Mouse (Mus musculus): ENCODE data around the gene Asic2. TPM values are rescaled to one million over a fixed set of nuclear protein-coding genes. Genes with fewer than 3 reads are reported as not detected.
"Not testable (repeated sequence)": the region's sequence is repeated elsewhere in the genome, so short reads cannot be mapped to it uniquely, and the experiment has no call there.

The Asic2 gene
- polyA plus RNA-seq, 1 experiment from 2014 or later: 17.8 TPM

- WGBS: 33% methylated on average over 7 of the region's 7 CpGs
- Histone ChIP-seq H3K36me3 (ENCODE audit: control insufficient read depth, insufficient read depth, low read length) (no peaks in the 10 kb centered on the region), H3K27me3 (replicated peaks; ENCODE audit: control insufficient read depth, insufficient read depth, low read length) (no peaks in the 10 kb centered on the region), H3K9ac (ENCODE audit: low read depth, low read length) (no peak overlapping the region), H3K27ac (ENCODE audit: low read depth, low read length) (no peak overlapping the region), H3K4me3 (ENCODE audit: low read length) (no peak overlapping the region), H3K9me3 (ENCODE audit: control insufficient read depth, low read length) (no peaks in the 10 kb centered on the region; the same call in 1 of the 2 replicates), H3K4me2 (ENCODE audit: low read length) (no peak overlapping the region), H3K4me1 (ENCODE audit: control insufficient read depth, insufficient read depth, low read depth, low read length) (peaks cover 12% of the 10 kb centered on the region)
- peak; percentile 40 for ATAC-seq
Observed at GRCm38 (mm10) chr11:81270518-81270917, 697.7 kb downstream of the Asic2 start.

- H3K4me2 ChIP-seq (ENCODE audit: low read length): no peak overlapping the region
- no peak overlapping the region for H3K9ac ChIP-seq (ENCODE audit: low read depth, low read length)
- no peaks in the 10 kb centered on the region for H3K36me3 ChIP-seq (ENCODE audit: control insufficient read depth, insufficient read depth, low read length)
- no peak overlapping the region for H3K27ac ChIP-seq (ENCODE audit: low read depth, low read length)
- 76% methylated on average over 2 of the region's 2 CpGs for WGBS
- no peaks in the 10 kb centered on the region; the same call in none of the 2 replicates for H3K9me3 ChIP-seq (ENCODE audit: control insufficient read depth, low read length)
- H3K4me1 ChIP-seq (ENCODE audit: control insufficient read depth, insufficient read depth, low read depth, low read length): no peaks in the 10 kb centered on the region
- H3K4me3 ChIP-seq (ENCODE audit: low read length): no peak overlapping the region
- no peaks in the 10 kb centered on the region for H3K27me3 ChIP-seq (replicated peaks; ENCODE audit: control insufficient read depth, insufficient read depth, low read length)
- no peak for ATAC-seq
Observed at GRCm38 (mm10) chr11:81263757-81264156, 704.5 kb downstream of the Asic2 start.

GRCm38 (mm10) chr11:81263193-81263592 is 705.1 kb downstream of the Asic2 start:
- no peak overlapping the region for H3K4me2 ChIP-seq (ENCODE audit: low read length)
- no peaks in the 10 kb centered on the region for H3K27me3 ChIP-seq (replicated peaks; ENCODE audit: control insufficient read depth, insufficient read depth, low read length)
- no peak for ATAC-seq
- no peak overlapping the region for H3K9ac ChIP-seq (ENCODE audit: low read depth, low read length)
- H3K27ac ChIP-seq (ENCODE audit: low read depth, low read length): no peak overlapping the region
- WGBS: 91% methylated on average over 1 of the region's 1 CpGs
- H3K36me3 ChIP-seq (ENCODE audit: control insufficient read depth, insufficient read depth, low read length): no peaks in the 10 kb centered on the region
- H3K4me1 ChIP-seq (ENCODE audit: control insufficient read depth, insufficient read depth, low read depth, low read length): no peaks in the 10 kb centered on the region
- H3K9me3 ChIP-seq (ENCODE audit: control insufficient read depth, low read length): no peaks in the 10 kb centered on the region; the same call in none of the 2 replicates
- H3K4me3 ChIP-seq (ENCODE audit: low read length): no peak overlapping the region

GRCm38 (mm10) chr11:81261259-81261658 is 707.0 kb downstream of the Asic2 start:
- H3K36me3 ChIP-seq (ENCODE audit: control insufficient read depth, insufficient read depth, low read length): no peaks in the 10 kb centered on the region
- H3K9ac ChIP-seq (ENCODE audit: low read depth, low read length): no peak overlapping the region
- no peaks in the 10 kb centered on the region; the same call in 1 of the 2 replicates for H3K9me3 ChIP-seq (ENCODE audit: control insufficient read depth, low read length)
- no peak overlapping the region for H3K4me2 ChIP-seq (ENCODE audit: low read length)
- WGBS: 75% methylated on average over 3 of the region's 3 CpGs
- no peaks in the 10 kb centered on the region for H3K4me1 ChIP-seq (ENCODE audit: control insufficient read depth, insufficient read depth, low read depth, low read length)
- no peak overlapping the region for H3K4me3 ChIP-seq (ENCODE audit: low read length)
- H3K27ac ChIP-seq (ENCODE audit: low read depth, low read length): no peak overlapping the region
- H3K27me3 ChIP-seq (replicated peaks; ENCODE audit: control insufficient read depth, insufficient read depth, low read length): no peaks in the 10 kb centered on the region
- ATAC-seq: no peak

GRCm38 (mm10) chr11:81241183-81241582 is 727.1 kb downstream of the Asic2 start:
- WGBS: 95% methylated on average over 18 of the region's 18 CpGs
- not testable (repeated sequence) for H3K4me3 ChIP-seq (ENCODE audit: low read length); ATAC-seq

GRCm38 (mm10) chr11:81239966-81240681 is 728.1 kb downstream of the Asic2 start:
- no peak overlapping the region for H3K9ac ChIP-seq (ENCODE audit: low read depth, low read length)
- ATAC-seq: no peak
- H3K4me3 ChIP-seq (ENCODE audit: low read length): no peak overlapping the region
- no peaks in the 10 kb centered on the region for H3K36me3 ChIP-seq (ENCODE audit: control insufficient read depth, insufficient read depth, low read length)
- H3K27me3 ChIP-seq (replicated peaks; ENCODE audit: control insufficient read depth, insufficient read depth, low read length): no peaks in the 10 kb centered on the region
- no peaks in the 10 kb centered on the region for H3K9me3 ChIP-seq (ENCODE audit: control insufficient read depth, low read length)
- 64% methylated on average over 13 of the region's 13 CpGs for WGBS
- no peak overlapping the region for H3K27ac ChIP-seq (ENCODE audit: low read depth, low read length)
- no peak overlapping the region for H3K4me2 ChIP-seq (ENCODE audit: low read length)
- no peaks in the 10 kb centered on the region for H3K4me1 ChIP-seq (ENCODE audit: control insufficient read depth, insufficient read depth, low read depth, low read length)

More at GRCm38 (mm10) chr11:81241183-81241582, 727.1 kb downstream of the Asic2 start:
- H3K36me3 ChIP-seq (ENCODE audit: control insufficient read depth, insufficient read depth, low read length); H3K27me3 ChIP-seq (replicated peaks; ENCODE audit: control insufficient read depth, insufficient read depth, low read length); H3K27ac ChIP-seq (ENCODE audit: low read depth, low read length); H3K4me1 ChIP-seq (ENCODE audit: control insufficient read depth, insufficient read depth, low read depth, low read length); H3K9me3 ChIP-seq (ENCODE audit: control insufficient read depth, low read length); H3K4me2 ChIP-seq (ENCODE audit: low read length); H3K9ac ChIP-seq (ENCODE audit: low read depth, low read length): not testable (repeated sequence)

GRCm38 (mm10) chr11:81239091-81239490 is 729.2 kb downstream of the Asic2 start:
- H3K4me3 ChIP-seq (ENCODE audit: low read length): no peak overlapping the region
- H3K4me2 ChIP-seq (ENCODE audit: low read length): no peak overlapping the region
- WGBS: 68% methylated on average over 2 of the region's 2 CpGs
- no peak for ATAC-seq
- no peaks in the 10 kb centered on the region for H3K9me3 ChIP-seq (ENCODE audit: control insufficient read depth, low read length)
- H3K27me3 ChIP-seq (replicated peaks; ENCODE audit: control insufficient read depth, insufficient read depth, low read length): no peaks in the 10 kb centered on the region
- H3K27ac ChIP-seq (ENCODE audit: low read depth, low read length): no peak overlapping the region
- no peaks in the 10 kb centered on the region for H3K36me3 ChIP-seq (ENCODE audit: control insufficient read depth, insufficient read depth, low read length)
- no peak overlapping the region for H3K9ac ChIP-seq (ENCODE audit: low read depth, low read length)
- no peaks in the 10 kb centered on the region for H3K4me1 ChIP-seq (ENCODE audit: control insufficient read depth, insufficient read depth, low read depth, low read length)

GRCm38 (mm10) chr11:81236070-81236469 is 732.2 kb downstream of the Asic2 start:
- Histone ChIP-seq H3K9ac (ENCODE audit: low read depth, low read length) (no peak overlapping the region), H3K27me3 (replicated peaks; ENCODE audit: control insufficient read depth, insufficient read depth, low read length) (no peaks in the 10 kb centered on the region), H3K4me3 (ENCODE audit: low read length) (no peak overlapping the region), H3K4me1 (ENCODE audit: control insufficient read depth, insufficient read depth, low read depth, low read length) (no peaks in the 10 kb centered on the region), H3K36me3 (ENCODE audit: control insufficient read depth, insufficient read depth, low read length) (no peaks in the 10 kb centered on the region), H3K4me2 (ENCODE audit: low read length) (no peak overlapping the region), H3K27ac (ENCODE audit: low read depth, low read length) (no peak overlapping the region), H3K9me3 (ENCODE audit: control insufficient read depth, low read length) (no peaks in the 10 kb centered on the region)
- WGBS: 94% methylated on average over 2 of the region's 2 CpGs
- ATAC-seq: no peak

GRCm38 (mm10) chr11:81223361-81223760 is 744.9 kb downstream of the Asic2 start:
- Histone ChIP-seq H3K9me3 (ENCODE audit: control insufficient read depth, low read length) (no peaks in the 10 kb centered on the region), H3K4me3 (ENCODE audit: low read length) (no peak overlapping the region), H3K36me3 (ENCODE audit: control insufficient read depth, insufficient read depth, low read length) (no peaks in the 10 kb centered on the region), H3K4me1 (ENCODE audit: control insufficient read depth, insufficient read depth, low read depth, low read length) (no peaks in the 10 kb centered on the region), H3K27ac (ENCODE audit: low read depth, low read length) (no peak overlapping the region), H3K4me2 (ENCODE audit: low read length) (no peak overlapping the region), H3K27me3 (replicated peaks; ENCODE audit: control insufficient read depth, insufficient read depth, low read length) (no peaks in the 10 kb centered on the region), H3K9ac (ENCODE audit: low read depth, low read length) (no peak overlapping the region)
- ATAC-seq: no peak
- WGBS: 82% methylated on average over 9 of the region's 9 CpGs
